Mouse (Mus musculus): Measurements from ENCODE around the gene Atp2c1. TPM values are rescaled to one million over a fixed set of nuclear protein-coding genes. Genes with fewer than 3 reads are reported as not detected.

The Atp2c1 gene
- total and polyA plus RNA-seq, 2 experiments from 2014 or later: 70.6 to 157 TPM

GRCm38 (mm10) chr9:105495316-105496174, 31.6 kb downstream of the Atp2c1 start:
- H3K9me3 ChIP-seq (ENCODE audit: low read length): no peaks in the 10 kb centered on the region
- peak; percentile 92 for TF ChIP-seq CTCF (IDR thresholded peaks at IDR 0.05)
- ATAC-seq (ENCODE audit: low FRiP score) (peak; percentile 69; the same call in 1 of the 2 replicates), DNase-seq (ENCODE audit: low spot score) (peak; percentile 94)
- peak overlapping the region; percentile 89 for H3K27ac ChIP-seq (ENCODE audit: low read depth, low read length)
- peak overlapping the region; percentile 92 for H3K4me2 ChIP-seq (ENCODE audit: low read depth, low read length, poor library complexity, severe bottlenecking)
- H3K4me1 ChIP-seq (ENCODE audit: insufficient read depth, low read length): peaks cover 4% of the 10 kb centered on the region; the same call in 1 of the 2 replicates
- H3K9ac ChIP-seq (replicated peaks; ENCODE audit: low read length, poor library complexity, severe bottlenecking): peak overlapping the region; percentile 77
- 1% methylated on average over 37 of the region's 39 CpGs for WGBS
- peak overlapping the region; percentile 63 for H3K4me3 ChIP-seq (ENCODE audit: low read depth, low read length)
- H3K36me3 ChIP-seq (ENCODE audit: insufficient read depth, low read length): no peaks in the 10 kb centered on the region
- H3K27me3 ChIP-seq (ENCODE audit: insufficient read depth, low read length): no peaks in the 10 kb centered on the region

DNA sequence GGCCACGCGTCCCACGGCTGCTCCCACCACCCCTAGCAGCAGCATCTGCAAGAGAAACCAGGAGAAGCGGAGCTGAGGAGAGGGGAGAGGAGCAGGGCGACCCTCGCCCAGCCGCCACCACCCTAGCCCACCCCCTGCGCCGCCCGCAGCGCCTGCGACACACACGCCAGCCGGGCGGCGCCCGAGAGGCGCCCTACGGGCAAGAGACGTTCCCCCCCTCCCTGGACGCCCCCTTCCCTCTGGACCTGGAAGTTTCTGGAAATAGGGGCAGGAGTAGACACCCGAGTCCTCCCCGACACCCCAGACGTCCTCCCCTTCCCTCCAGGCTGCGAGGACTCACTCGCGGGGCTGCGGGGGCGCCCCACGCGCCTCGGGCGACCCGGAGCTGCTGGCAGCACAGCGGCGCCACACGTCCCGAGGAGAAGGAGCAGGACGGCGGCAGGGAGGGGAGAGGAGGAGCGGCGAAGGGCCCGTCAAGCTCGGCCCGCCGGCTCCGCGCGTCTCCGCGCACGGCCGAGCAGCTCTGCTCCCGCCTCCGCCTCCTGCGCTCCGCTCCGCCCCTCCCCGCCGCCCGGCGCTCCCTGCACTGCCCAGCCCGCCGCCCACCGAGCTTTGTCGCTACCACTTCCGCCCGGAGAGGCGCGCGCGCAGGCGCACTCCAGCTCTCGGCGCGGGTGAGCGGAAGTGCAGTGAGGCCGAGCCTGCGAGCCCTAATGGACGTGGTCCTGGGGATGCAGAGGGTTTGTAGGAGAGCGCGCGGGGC, 32.4 kb downstream of the Atp2c1 start:
- peak; percentile 97 for DNase-seq (ENCODE audit: low spot score)
- Histone ChIP-seq H3K4me2 (ENCODE audit: low read depth, low read length, poor library complexity, severe bottlenecking) (peak overlapping the region; percentile 92), H3K27me3 (ENCODE audit: insufficient read depth, low read length) (no peaks in the 10 kb centered on the region), H3K4me1 (ENCODE audit: insufficient read depth, low read length) (peaks cover 4% of the 10 kb centered on the region; the same call in 1 of the 2 replicates), H3K4me3 (ENCODE audit: low read depth, low read length) (peak overlapping the region; percentile 63), H3K36me3 (ENCODE audit: insufficient read depth, low read length) (no peaks in the 10 kb centered on the region), H3K9ac (replicated peaks; ENCODE audit: low read length, poor library complexity, severe bottlenecking) (peak overlapping the region; percentile 77), H3K9me3 (ENCODE audit: low read length) (no peaks in the 10 kb centered on the region), H3K27ac (ENCODE audit: low read depth, low read length) (peak overlapping the region; percentile 89)
- peak; percentile 98 for ATAC-seq (ENCODE audit: low FRiP score)
- under 1% methylated on average over 56 of the region's 83 CpGs for WGBS
- TF ChIP-seq CTCF (IDR thresholded peaks at IDR 0.05): peak; percentile 60

- H3K4me2 ChIP-seq (ENCODE audit: low read depth, low read length, poor library complexity, severe bottlenecking): peak overlapping the region; percentile 92
- no peak overlapping the region for H3K9ac ChIP-seq (replicated peaks; ENCODE audit: low read length, poor library complexity, severe bottlenecking)
- H3K4me3 ChIP-seq (ENCODE audit: low read depth, low read length): peak overlapping the region; percentile 63; the same call in 1 of the 2 replicates
- DNase-seq (ENCODE audit: low spot score): no peak
- no peak for TF ChIP-seq CTCF (IDR thresholded peaks at IDR 0.05)
- H3K36me3 ChIP-seq (ENCODE audit: insufficient read depth, low read length): no peaks in the 10 kb centered on the region
- no peak overlapping the region for H3K27ac ChIP-seq (ENCODE audit: low read depth, low read length)
- no peaks in the 10 kb centered on the region for H3K27me3 ChIP-seq (ENCODE audit: insufficient read depth, low read length)
- WGBS: 66% methylated on average over 3 of the region's 3 CpGs
- no peaks in the 10 kb centered on the region for H3K9me3 ChIP-seq (ENCODE audit: low read length)
- peaks cover 4% of the 10 kb centered on the region; the same call in 1 of the 2 replicates for H3K4me1 ChIP-seq (ENCODE audit: insufficient read depth, low read length)
- ATAC-seq (ENCODE audit: low FRiP score): no peak
These were observed 34.4 kb downstream of the Atp2c1 start for GRCm38 (mm10) chr9:105492744-105493143.

GRCm38 (mm10) chr9:105488363-105488762, 38.8 kb downstream of the Atp2c1 start:
- no peak overlapping the region for H3K4me2 ChIP-seq (ENCODE audit: low read depth, low read length, poor library complexity, severe bottlenecking)
- no peak overlapping the region for H3K9ac ChIP-seq (replicated peaks; ENCODE audit: low read length, poor library complexity, severe bottlenecking)
- H3K36me3 ChIP-seq (ENCODE audit: insufficient read depth, low read length): no peaks in the 10 kb centered on the region
- 66% methylated on average over 5 of the region's 5 CpGs for WGBS
- no peak for ATAC-seq (ENCODE audit: low FRiP score)
- peaks cover 13% of the 10 kb centered on the region for H3K4me1 ChIP-seq (ENCODE audit: insufficient read depth, low read length)
- TF ChIP-seq CTCF (IDR thresholded peaks at IDR 0.05): no peak
- no peaks in the 10 kb centered on the region for H3K9me3 ChIP-seq (ENCODE audit: low read length)
- H3K4me3 ChIP-seq (ENCODE audit: low read depth, low read length): no peak overlapping the region
- H3K27me3 ChIP-seq (ENCODE audit: insufficient read depth, low read length): no peaks in the 10 kb centered on the region
- DNase-seq (ENCODE audit: low spot score): no peak
- no peak overlapping the region for H3K27ac ChIP-seq (ENCODE audit: low read depth, low read length)

DNA sequence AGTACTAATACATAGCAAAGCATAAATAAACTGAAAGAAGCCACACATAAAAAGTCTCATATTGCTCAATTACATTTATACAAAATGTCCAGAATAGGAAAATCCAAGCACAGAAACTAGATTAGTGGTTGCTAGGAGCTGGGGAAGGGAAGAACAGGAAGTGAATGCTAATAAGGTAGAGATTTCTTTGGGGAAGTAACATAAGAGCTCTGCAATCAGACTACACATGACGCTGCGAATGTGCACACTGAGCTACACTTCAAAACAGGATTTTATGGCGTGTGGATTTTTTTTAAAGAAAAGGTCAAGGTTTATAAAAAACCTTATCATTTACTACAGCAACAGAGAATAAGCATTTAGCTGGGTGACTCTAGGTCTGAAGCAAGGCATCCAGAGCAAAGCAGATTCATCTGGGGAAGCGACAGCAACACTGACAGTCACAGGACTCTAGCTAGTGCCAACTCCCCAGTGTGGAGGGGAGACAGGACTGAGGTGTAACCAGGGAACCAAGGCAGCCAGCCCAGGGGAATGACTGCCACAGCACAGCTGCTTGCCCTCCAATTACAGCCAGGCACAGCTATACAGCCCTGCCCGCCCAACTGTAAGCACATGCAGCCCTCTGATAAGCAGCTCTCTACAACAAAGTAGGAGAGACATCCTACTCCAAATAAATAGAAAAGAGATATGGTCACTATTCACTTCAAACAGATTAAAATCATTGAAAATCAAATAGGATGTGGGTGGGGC, 42.6 kb downstream of the Atp2c1 start:
- Histone ChIP-seq H3K36me3 (ENCODE audit: insufficient read depth, low read length) (no peaks in the 10 kb centered on the region), H3K9me3 (ENCODE audit: low read length) (no peaks in the 10 kb centered on the region), H3K9ac (replicated peaks; ENCODE audit: low read length, poor library complexity, severe bottlenecking) (no peak overlapping the region), H3K27me3 (ENCODE audit: insufficient read depth, low read length) (no peaks in the 10 kb centered on the region), H3K4me3 (ENCODE audit: low read depth, low read length) (no peak overlapping the region), H3K4me2 (ENCODE audit: low read depth, low read length, poor library complexity, severe bottlenecking) (peak overlapping the region; percentile 24; the same call in 1 of the 2 replicates), H3K27ac (ENCODE audit: low read depth, low read length) (0 out of 2 replicates have a peak overlapping the region, but pooled peaks have one; percentile 38), H3K4me1 (ENCODE audit: insufficient read depth, low read length) (peaks cover 9% of the 10 kb centered on the region; the same call in 1 of the 2 replicates)
- TF ChIP-seq CTCF (IDR thresholded peaks at IDR 0.05): no peak
- DNase-seq (ENCODE audit: low spot score) (peak; percentile 74), ATAC-seq (ENCODE audit: low FRiP score) (peak; percentile 66; the same call in 1 of the 2 replicates)
- WGBS: 35% methylated on average over 5 of the region's 5 CpGs
